Mouse (Mus musculus): ENCODE results near the gene Atxn2.

Atxn2 gene

GRCm38 (mm10) chr5:121815867-121816380 is 104.8 kb downstream of the Atxn2 start:
- no peak for DNase-seq (ENCODE audit: low read depth, low spot score)

DNA sequence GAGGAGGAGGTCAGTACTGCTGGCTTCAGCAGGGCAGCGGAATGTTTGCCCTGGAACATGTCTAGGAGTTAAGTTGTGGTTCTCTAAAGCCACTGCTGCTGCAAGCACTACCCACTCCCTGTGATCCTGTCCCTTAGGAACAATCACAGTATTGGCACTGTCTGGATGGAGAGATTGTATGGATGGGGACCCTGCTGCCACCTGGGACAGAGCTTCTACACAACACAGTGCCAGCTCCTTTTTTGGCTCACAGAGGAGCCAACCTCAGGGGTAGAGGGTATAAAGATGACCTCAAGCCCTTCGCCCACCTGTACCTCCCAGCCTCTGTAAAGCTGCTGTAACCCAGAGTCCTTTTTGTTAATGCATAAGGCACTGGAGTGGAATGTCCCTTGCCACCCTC is 105.5 kb downstream of the Atxn2 start:
- DNase-seq (ENCODE audit: low read depth, low spot score) = no peak

DNA sequence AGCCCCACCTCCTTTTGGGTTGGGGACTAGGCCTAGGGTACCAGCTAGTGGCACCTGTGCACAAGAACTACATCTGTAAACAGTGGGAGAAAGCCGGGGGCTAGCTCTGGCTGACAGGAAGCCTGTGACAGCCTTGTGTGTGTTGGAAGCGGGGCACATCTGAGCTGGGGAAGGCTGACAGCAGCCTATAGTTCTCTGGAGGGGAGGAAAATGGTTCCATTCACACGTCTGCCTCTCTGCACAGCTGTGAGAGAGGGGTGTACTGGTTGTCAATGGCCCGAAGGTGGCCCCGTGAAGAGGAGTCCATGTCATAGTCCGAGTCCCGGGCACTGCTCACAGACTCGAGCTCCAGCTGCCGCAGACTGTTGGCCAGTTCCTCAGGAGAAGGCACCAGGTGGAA is 106.4 kb downstream of the Atxn2 start:
- DNase-seq (ENCODE audit: low read depth, low spot score) = no peak

DNA sequence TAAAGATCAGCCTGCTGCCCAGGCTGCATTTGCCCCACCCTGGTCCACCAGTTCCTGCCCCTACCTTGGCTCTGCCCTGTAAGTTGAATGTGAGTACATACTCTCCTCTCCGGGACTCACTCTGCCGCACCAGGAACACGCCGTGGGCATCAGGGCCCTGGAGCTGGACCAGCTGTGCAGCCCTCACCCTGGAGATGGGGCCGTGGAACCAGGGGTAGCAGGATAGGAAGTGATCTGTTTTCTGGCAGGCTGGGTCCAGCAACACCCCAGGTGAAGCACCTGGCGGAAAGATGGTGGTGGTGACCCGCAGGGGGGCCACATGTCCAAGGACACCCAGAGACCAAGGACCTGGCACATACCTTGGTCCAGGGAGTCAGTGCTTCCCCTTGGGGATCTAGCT is 107.3 kb downstream of the Atxn2 start:
- no peak for DNase-seq (ENCODE audit: low read depth, low spot score)

- no peak for DNase-seq (ENCODE audit: low read depth, low spot score)
Measured at GRCm38 (mm10) chr5:121818862-121819261, 107.7 kb downstream of the Atxn2 start.

- peak; percentile 24 for DNase-seq (ENCODE audit: low read depth, low spot score)
Measured at GRCm38 (mm10) chr5:121819559-121819958, 108.4 kb downstream of the Atxn2 start.

DNA sequence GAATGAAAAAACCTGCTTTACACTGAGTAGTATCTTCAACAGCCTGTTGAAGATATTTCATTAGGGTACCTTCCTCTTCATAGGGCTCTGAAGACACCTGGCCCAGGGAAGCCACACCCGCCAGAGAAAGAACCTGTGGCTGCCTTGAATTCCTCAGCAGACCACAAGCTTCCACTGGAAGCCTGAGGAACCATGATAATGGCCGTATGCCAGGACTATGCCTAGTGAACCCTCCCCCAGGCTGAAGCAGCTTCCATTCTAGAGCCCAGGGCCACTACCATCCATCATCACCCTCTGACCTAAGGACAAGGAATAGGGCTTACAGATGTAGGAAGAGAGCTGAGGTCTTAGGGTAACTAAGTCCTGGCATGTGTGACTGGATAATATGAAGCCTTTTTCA is 109.0 kb downstream of the Atxn2 start:
- no peak for DNase-seq (ENCODE audit: low read depth, low spot score)

- DNase-seq (ENCODE audit: low read depth, low spot score) = no peak
Measured at GRCm38 (mm10) chr5:121820657-121821056, 109.5 kb downstream of the Atxn2 start.

DNA sequence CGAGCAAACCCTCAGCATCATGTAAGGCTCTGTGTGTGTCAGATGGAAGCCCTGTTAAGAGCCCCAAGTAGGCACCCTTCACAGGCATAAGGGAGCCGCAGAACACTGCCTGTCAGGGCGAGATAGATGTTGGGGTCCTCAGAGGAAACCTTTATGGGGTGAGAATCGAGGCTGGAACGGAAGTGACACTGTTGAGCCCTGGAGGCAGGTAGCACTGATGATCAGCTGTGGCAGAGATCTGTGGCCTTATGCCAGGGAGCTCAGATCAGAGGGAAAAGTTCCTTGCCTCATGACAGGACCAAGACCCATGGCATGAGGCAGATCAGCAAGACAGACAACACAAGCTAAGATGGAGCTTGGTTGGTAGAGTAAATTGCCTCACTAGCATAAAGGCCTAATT is 110.0 kb downstream of the Atxn2 start:
- DNase-seq (ENCODE audit: low read depth, low spot score) = no peak

DNA sequence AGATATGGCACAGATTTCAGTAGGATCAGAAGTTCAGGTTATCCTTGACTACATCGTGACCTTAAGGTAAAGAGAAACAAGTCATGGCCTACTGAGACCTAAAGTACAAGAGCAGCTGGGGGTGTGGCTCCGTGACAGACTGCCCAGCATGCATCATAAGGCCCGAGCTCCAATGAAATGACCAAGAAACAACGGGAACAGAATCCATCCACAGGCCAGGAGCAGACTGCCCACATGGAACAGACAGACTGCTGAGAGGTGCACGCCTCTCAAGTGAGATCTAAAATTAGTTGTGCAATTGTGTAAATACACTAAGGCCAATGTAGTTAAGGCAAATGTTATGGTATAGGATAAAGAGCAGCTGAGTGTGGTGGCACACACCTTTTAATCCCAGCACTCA is 110.4 kb downstream of the Atxn2 start:
- no peak for DNase-seq (ENCODE audit: low read depth, low spot score)

DNA sequence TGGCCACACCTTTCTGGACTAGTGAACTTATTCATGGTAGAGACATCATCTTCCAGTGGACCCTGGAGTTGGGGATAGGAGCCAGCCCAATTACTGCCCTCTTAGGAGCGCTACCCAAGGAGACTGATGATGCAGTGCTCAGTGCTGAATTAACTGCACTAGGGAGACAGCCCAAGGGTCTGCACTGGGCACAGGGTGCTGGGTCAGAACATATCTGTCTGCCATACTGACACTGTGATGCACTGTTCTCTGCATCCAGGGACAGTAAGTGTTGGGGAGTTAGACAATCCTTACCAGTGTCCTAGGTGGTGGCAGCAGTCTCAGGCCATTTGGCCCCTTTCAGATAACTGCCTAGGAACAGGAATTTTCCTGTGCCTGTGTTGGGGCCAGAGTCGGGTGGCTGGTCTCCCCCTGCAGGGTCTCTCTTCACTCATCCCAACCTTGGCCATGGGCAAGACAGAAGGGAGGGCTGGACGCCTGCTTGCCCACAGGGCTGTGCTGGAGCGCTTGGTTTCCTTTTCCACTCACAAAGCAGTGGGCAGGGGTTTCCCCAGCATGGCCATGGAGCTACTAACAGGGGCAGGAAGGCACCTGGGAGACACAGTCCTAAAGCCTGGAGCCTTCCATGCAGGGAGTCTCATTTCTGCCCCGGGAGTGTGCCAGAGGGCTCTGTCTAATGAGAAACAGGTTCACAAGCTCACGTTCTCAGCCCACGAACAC is 111.8 kb downstream of the Atxn2 start:
- no peak for DNase-seq (ENCODE audit: low read depth, low spot score)

DNA sequence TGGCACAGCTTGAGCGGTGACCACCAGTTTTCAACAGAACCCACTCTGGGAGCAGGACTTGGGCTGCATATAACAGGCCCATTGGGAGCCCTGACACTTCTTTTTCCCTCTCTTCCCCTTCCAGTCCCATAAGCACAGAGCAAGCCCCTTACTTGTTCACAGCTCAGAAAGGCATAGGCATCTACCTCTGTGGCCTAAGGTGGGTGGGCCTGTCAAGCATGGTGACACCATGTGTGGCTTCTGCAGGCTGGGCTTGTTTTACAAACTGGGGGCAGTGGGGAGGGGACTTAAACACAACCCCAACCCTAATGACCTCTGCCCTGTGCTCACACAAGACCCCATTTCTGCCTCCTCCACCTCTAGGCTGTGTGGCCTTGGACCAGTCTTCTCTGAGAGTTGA is 112.5 kb downstream of the Atxn2 start:
- DNase-seq (ENCODE audit: low read depth, low spot score) = no peak

GRCm38 (mm10) chr5:121824121-121824520 is 113.0 kb downstream of the Atxn2 start:
- DNase-seq (ENCODE audit: low read depth, low spot score) = no peak

DNA sequence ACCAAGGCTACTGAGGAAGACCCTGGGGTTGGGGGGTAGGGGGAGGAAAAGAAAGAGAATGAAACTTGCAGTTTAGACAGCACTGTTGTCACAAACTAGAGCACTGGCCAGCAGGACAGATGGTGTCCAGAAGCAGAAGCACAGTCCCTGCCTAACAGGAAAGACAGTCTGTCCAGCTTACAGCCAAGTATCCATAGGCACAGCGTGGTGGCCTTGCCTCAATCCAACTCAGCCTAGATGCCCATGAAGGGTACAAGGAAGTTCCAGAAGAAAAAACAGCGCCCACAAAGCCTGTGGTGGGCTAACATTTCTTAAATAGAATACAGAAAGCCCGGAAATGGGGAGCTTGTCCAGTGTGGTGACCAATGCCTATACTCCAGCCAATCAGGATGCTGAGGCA is 114.5 kb downstream of the Atxn2 start:
- DNase-seq (ENCODE audit: low read depth, low spot score) = no peak

- DNase-seq (ENCODE audit: low read depth, low spot score) = no peak
Measured at GRCm38 (mm10) chr5:121827876-121828275, 116.7 kb downstream of the Atxn2 start.

- no peak for DNase-seq (ENCODE audit: low read depth, low spot score)
Measured at GRCm38 (mm10) chr5:121828491-121829432, 117.6 kb downstream of the Atxn2 start.

DNA sequence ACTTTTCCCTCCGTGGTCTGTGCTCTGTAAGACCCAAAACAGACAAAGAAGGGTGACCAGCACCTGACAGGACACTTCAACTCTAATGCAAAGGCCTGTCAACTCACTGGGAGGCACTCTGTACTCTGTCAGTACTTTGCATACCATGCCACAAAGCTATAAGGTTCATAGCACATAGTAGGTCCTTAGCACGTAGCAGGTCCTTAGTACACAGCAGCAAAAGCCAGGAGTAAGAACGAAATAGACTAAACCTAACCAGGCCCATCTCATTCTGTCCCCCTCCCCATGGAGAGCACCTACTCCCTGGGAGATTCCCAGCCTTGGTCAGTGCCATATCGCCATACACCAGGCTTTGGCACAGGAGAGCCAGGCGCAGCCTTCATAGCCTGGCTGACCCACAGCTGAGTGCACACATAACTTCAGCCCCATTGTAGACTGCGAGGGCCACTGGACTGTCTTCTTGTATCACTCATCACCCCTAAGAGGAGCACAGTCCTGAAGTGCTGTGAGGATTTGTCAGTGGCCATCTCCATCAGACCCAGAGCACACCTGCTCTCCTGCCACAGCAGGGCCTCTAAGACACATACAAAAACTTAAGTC is 120.0 kb downstream of the Atxn2 start:
- no peak for DNase-seq (ENCODE audit: low read depth, low spot score)

DNA sequence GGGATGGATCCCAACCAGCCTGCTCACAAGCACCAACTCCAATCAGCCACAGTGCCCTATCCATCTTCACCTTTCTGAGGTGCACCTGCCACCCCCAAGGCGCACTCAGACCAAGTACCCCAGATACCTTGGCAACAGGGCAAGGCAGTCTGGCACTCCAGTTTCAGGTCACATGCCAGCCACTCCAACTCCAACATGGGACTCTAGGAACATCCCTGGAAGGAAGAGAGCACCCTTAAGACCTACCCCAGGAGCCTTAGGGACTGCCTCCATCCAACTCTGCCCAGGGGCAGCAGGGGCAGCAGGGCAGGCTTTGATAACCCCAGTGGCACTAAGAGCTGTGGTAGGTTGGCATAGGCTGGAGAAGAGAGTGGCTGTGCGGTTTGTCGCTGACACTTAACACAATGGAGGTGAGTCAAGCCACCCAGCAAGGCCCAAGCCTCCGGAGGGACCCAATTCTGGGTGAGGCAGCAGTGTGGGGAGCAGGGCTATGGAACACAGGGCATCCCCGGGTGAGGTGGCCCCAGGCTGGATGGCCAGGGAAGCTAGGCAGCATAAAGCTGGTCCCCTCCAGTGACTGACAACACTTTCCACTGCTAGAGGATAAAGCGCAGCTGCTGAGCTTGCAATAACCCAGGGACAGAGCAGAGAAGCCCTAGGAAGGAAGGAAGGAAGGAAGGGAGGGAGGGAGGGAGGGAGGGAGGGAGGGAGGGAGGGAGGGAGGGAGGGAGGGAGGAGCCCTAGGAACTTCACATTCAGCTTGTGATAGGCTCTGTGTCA is 121.4 kb downstream of the Atxn2 start:
- no peak for DNase-seq (ENCODE audit: low read depth, low spot score)

GRCm38 (mm10) chr5:121833159-121833558 is 122.0 kb downstream of the Atxn2 start:
- DNase-seq (ENCODE audit: low read depth, low spot score) = no peak

DNA sequence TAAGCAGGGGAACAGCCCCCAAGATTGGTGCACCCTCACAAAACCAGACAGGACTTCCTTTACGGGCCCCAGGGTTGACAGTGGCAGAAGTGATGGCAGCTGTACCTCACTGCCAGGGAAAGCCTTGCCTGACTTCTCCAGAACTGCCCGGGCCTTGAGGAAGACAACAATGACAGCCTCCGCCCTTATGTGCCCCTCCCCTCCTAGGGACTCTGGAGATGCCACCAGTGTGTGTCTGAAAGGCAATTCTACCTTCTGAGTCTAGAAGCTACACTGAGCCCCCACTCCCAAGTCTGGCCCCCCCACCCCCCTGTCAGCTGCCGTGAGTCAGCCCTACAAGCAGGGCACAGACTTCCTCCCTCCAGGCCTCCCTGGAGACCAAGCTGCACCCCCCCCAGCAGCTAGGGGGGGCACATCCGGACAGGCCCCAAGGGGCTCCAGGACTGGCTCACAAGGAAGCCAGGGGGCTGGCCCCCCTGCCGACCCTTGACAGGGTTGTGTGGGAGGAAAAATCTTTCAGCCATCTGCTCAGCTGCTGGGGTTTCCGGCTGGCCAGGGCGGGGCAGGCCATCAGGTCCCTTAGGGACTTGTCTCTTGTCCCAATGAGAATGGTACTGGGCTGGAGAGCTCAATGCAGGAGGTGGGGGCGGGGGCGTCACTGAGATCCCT is 122.6 kb downstream of the Atxn2 start:
- peak; percentile 55 for DNase-seq (ENCODE audit: low read depth, low spot score)

DNA sequence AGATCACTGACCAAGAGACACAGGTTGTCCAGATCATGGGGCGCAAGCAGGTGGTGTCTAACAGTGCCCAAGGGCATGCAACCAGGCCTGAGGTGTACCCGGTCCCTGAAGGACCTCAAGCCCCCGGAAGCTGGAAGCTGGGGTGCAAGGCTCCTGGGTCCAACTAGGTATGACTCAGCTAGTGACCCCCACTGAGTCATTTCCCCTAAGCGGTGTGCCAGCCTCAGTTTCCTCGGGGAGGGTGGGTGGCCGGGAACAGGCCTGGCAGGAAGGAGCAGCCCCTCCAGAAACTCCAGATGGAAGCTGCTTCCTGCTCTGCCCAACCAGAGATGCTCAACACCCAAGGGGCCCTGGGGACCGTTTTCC is 123.1 kb downstream of the Atxn2 start:
- no peak for DNase-seq (ENCODE audit: low read depth, low spot score)
